Mouse (Mus musculus) ES-E14 (cell line): ENCODE results near the gene Ipo13.

Experiments
- HCFC1 ChIP-seq: IDR thresholded peaks from 2 replicates; pipeline ENCODE4 v1.6.1; 2012; ENCODE audit warnings: low read length, inconsistent platforms, borderline replicate concordance; ENCODE audit not compliant: insufficient read depth
- MAFK ChIP-seq: IDR thresholded peaks from 2 replicates; pipeline ENCODE4 v1.6.1; 2014; ENCODE audit warnings: mild to moderate bottlenecking, low read depth, low read length, inconsistent platforms; ENCODE audit not compliant: insufficient read depth

GRCm38 (mm10) chr4:117867823-117868222, 47.0 kb downstream of the Ipo13 start:
- no peak for TF ChIP-seq MAFK
- TF ChIP-seq HCFC1: no peak
